Mouse (Mus musculus) embryonic fibroblast, embryonic 13.5 days (primary cell): ENCODE data around the gene Gars.

ENCODE experiments used
- CTCF ChIP-seq: IDR thresholded peaks from 2 replicates; pipeline ENCODE4 v1.5.1; 2011; ENCODE audit warnings: mild to moderate bottlenecking, control low read depth, low read length, moderate library complexity, borderline replicate concordance; ENCODE audit not compliant: insufficient read depth
- POLR2A ChIP-seq: IDR thresholded peaks from 2 replicates; pipeline ENCODE4 v1.6.1; 2011; ENCODE audit warnings: low read depth, mild to moderate bottlenecking, control low read depth, low read length, moderate library complexity

GRCm38 (mm10) chr6:55098030-55098429 lies 60.2 kb downstream of the Gars start:
- TF ChIP-seq CTCF (no peak), POLR2A (no peak)
